Mouse (Mus musculus) effector memory CD4-positive, alpha-beta T cell, adult 5 months (primary cell): ENCODE measurements around the gene Cdkn1a. TPM values are rescaled to one million over a fixed set of nuclear protein-coding genes. Genes with fewer than 3 reads are reported as not detected.

ENCODE experiments used
- polyA plus RNA-seq: library from polyadenylated mRNA; unstranded; fragments of 100-300 nt; shearing (Covaris generic); gene quantifications from one replicate; pipeline ENCODE4 v1.2.1, GENCODE M21; 2017

Gene Cdkn1a
- 156 TPM for polyA plus RNA-seq

GRCm38 (mm10) chr17:29090776-29091175 lies at the start of gene Cdkn1a:
Cdkn1a (plus strand) TSS chr17:29090976.

GRCm38 (mm10) chr17:29113591-29114352 lies 23.0 kb downstream of the Cdkn1a start, which contains the start of gene Rab44:
Rab44 (plus strand) TSS chr17:29114145.

Other genes starting within 250 kb of the Cdkn1a start
- gene Pnpla1, start 232.6 kb upstream of the Cdkn1a start, polyA plus RNA-seq: not detected
- 0.19 TPM for gene 4930539E08Rik, start 175.7 kb upstream of the Cdkn1a start, polyA plus RNA-seq
- gene Pxt1, start 147.1 kb upstream of the Cdkn1a start, polyA plus RNA-seq: not detected
- gene Kctd20, start 139.0 kb upstream of the Cdkn1a start, polyA plus RNA-seq: 63.8 TPM
- gene Stk38, start 83.0 kb upstream of the Cdkn1a start, polyA plus RNA-seq: 291 TPM
- 580 TPM for gene Srsf3, start 58.3 kb upstream of the Cdkn1a start, polyA plus RNA-seq
- gene Rab44, start 23.2 kb downstream of the Cdkn1a start, polyA plus RNA-seq: not detected
- 0.35 TPM for gene Cpne5, start 147.2 kb downstream of the Cdkn1a start, polyA plus RNA-seq
- gene Ppil1, start 173.2 kb downstream of the Cdkn1a start, polyA plus RNA-seq: 39.0 TPM
- 69.7 TPM for gene BC004004, start 177.8 kb downstream of the Cdkn1a start, polyA plus RNA-seq
- gene Pi16, start 226.7 kb downstream of the Cdkn1a start, polyA plus RNA-seq: 0.31 TPM